Mouse (Mus musculus) C2C12 (cell line): ENCODE measurements at regions not wholly inside any gene's neighbourhood (a gene's known extent, or its start where the extent isn't known, plus 50 kb on each side); places are given as distances from the start of the nearest gene placed in this dataset.

ENCODE experiments used
- CTCF ChIP-seq: IDR thresholded peaks from one replicate; pipeline ENCODE4 v1.5.1; 2011; ENCODE audit not compliant: control insufficient read depth, insufficient read depth, insufficient read length
- FOSL1 ChIP-seq: IDR thresholded peaks from one replicate; pipeline ENCODE4 v1.8.0; 2011; ENCODE audit warnings: mild to moderate bottlenecking, low read length; ENCODE audit not compliant: poor library complexity, insufficient read depth, severe bottlenecking
- MAX ChIP-seq: IDR thresholded peaks from one replicate; pipeline ENCODE4 v1.6.1; 2011; ENCODE audit warnings: mild to moderate bottlenecking, control low read depth
- USF1 ChIP-seq: IDR thresholded peaks from one replicate; pipeline ENCODE4 v1.6.1; 2011; ENCODE audit warnings: low read depth, mild to moderate bottlenecking, control low read depth, moderate library complexity

GRCm38 (mm10) chr19:6647686-6648085, 104.9 kb upstream of the Slc22a12 start:
- TF ChIP-seq USF1 (no peak), CTCF (no peak), FOSL1 (no peak), MAX (no peak)
